Mouse (Mus musculus): ENCODE data around the gene Vasn.
A peak's percentile ranks its signal among the peaks of the same experiment; 100 is the strongest.

Gene Vasn

GRCm38 (mm10) chr16:4639831-4640237, at the start of gene Vasn, which contains the start of gene Dnaja3:
Gene Vasn (plus strand): TSS chr16:4639941.
Gene Dnaja3 (plus strand): TSS chr16:4639989.
- peak; percentile 83 for DNase-seq (ENCODE audit: low read depth, low spot score)

- DNase-seq (ENCODE audit: low read depth, low spot score) = no peak
These were observed 49.5 kb upstream of the Vasn start for GRCm38 (mm10) chr16:4590236-4590635.

- DNase-seq (ENCODE audit: low read depth, low spot score) = peak; percentile 85
These were observed 46.5 kb upstream of the Vasn start for GRCm38 (mm10) chr16:4592909-4593875.

GRCm38 (mm10) chr16:4593971-4594813, 45.5 kb upstream of the Vasn start, which contains the start of gene Glis2:
Gene Glis2 (plus strand): TSS chr16:4594713.
- peak; percentile 78 for DNase-seq (ENCODE audit: low read depth, low spot score)

- no peak for DNase-seq (ENCODE audit: low read depth, low spot score)
These were observed 44.8 kb upstream of the Vasn start for GRCm38 (mm10) chr16:4594814-4595526.

GRCm38 (mm10) chr16:4595527-4595963, 44.2 kb upstream of the Vasn start:
- peak; percentile 20 for DNase-seq (ENCODE audit: low read depth, low spot score)

- no peak for DNase-seq (ENCODE audit: low read depth, low spot score)
These were observed 43.5 kb upstream of the Vasn start for GRCm38 (mm10) chr16:4596141-4596728.

GRCm38 (mm10) chr16:4596836-4597235, 42.9 kb upstream of the Vasn start:
- DNase-seq (ENCODE audit: low read depth, low spot score) = no peak

GRCm38 (mm10) chr16:4597296-4597695, 42.4 kb upstream of the Vasn start:
- DNase-seq (ENCODE audit: low read depth, low spot score) = no peak

- no peak for DNase-seq (ENCODE audit: low read depth, low spot score)
These were observed 41.7 kb upstream of the Vasn start for GRCm38 (mm10) chr16:4598041-4598440.

GRCm38 (mm10) chr16:4598891-4599543, 40.7 kb upstream of the Vasn start:
- peak; percentile 29 for DNase-seq (ENCODE audit: low read depth, low spot score)

- no peak for DNase-seq (ENCODE audit: low read depth, low spot score)
These were observed 40.1 kb upstream of the Vasn start for GRCm38 (mm10) chr16:4599616-4600015.

- DNase-seq (ENCODE audit: low read depth, low spot score) = no peak
These were observed 38.9 kb upstream of the Vasn start for GRCm38 (mm10) chr16:4600701-4601310.

- no peak for DNase-seq (ENCODE audit: low read depth, low spot score)
These were observed 37.6 kb upstream of the Vasn start for GRCm38 (mm10) chr16:4602189-4602588.

- DNase-seq (ENCODE audit: low read depth, low spot score) = no peak
These were observed 36.8 kb upstream of the Vasn start for GRCm38 (mm10) chr16:4602766-4603452.

GRCm38 (mm10) chr16:4603453-4603837, 36.3 kb upstream of the Vasn start:
- DNase-seq (ENCODE audit: low read depth, low spot score) = no peak

- DNase-seq (ENCODE audit: low read depth, low spot score) = no peak
These were observed 35.4 kb upstream of the Vasn start for GRCm38 (mm10) chr16:4604293-4604837.

GRCm38 (mm10) chr16:4605514-4606131, 34.1 kb upstream of the Vasn start:
- no peak for DNase-seq (ENCODE audit: low read depth, low spot score)

Data from brain, adult 2 months (tissue).